In the genomic region with DNA sequence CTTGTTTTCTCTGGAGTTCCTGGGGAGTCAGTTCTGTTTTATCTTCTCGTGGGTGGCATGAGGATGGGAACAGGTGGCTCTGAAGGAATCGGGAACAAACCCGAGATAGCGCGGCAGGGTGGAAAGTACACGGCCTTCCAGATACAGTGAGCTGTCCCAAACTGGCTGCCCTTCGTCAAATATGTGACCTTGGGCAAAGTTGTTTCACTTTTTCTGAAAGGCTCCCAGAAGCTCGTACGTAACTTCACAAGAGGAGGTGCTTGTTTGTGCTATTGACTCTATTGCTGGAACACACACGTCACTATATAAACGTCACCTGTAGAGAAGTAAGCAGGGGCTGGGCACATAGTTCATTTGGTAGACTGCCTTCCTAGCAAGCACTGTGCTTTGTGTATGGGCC, we compare ENCODE assay signal across 8 mouse cellular contexts. TPM values are rescaled to one million over a fixed set of nuclear protein-coding genes. Genes with fewer than 3 reads are reported as not detected.
DNase-seq lines count a peak whose midpoint lies in the region; ATAC-seq and TF ChIP-seq lines count a peak whose summit lies in the region.

No protein-coding gene starts in this region.

- no peak for TF ChIP-seq CTCF in kidney, adult 2 months (conservative IDR thresholded peaks at IDR 0.05; ENCODE audit: insufficient read depth, insufficient read length, low read depth, low read length)
- TF ChIP-seq CTCF in lung, adult 2 months (IDR thresholded peaks at IDR 0.05; ENCODE audit: insufficient read depth, low read length): no peak

- H3K4me2 ChIP-seq in embryonic facial prominence, embryonic 14.5 days (ENCODE audit: low read depth, low read length): peak overlapping the region; percentile 88

- H3K9me3 ChIP-seq in embryonic facial prominence, embryonic 14.5 days (ENCODE audit: control insufficient read depth, low read length): no peaks in the 10 kb centered on the region

- DNase-seq in kidney, adult 2 months: peak; percentile 50
- no peak for DNase-seq in kidney, adult 18-20 months
- peak; percentile 45 for DNase-seq in ES-CJ7 (ENCODE audit: low read depth, low spot score)
- DNase-seq in embryonic facial prominence, embryonic 14.5 days (ENCODE audit: low spot score): no peak
- peak; percentile 37 for DNase-seq in lung, adult 2 months
- DNase-seq in gastrocnemius, adult 8-10 months (ENCODE audit: low spot score in 2 of 2): no peak

- no peaks in the 10 kb centered on the region for H3K36me3 ChIP-seq in kidney, adult 2 months (ENCODE audit: control insufficient read depth, insufficient read depth, low read length)
- no peaks in the 10 kb centered on the region for H3K36me3 ChIP-seq in embryonic facial prominence, embryonic 14.5 days (ENCODE audit: control insufficient read depth, insufficient read depth, low read length)

- WGBS in kidney, adult 2 months: 4% methylated on average over 11 of the region's 11 CpGs
- WGBS in embryonic facial prominence, embryonic 14.5 days: 5% methylated on average over 11 of the region's 11 CpGs
- 4% methylated on average over 11 of the region's 11 CpGs for WGBS in lung, adult 2 months

- TF ChIP-seq POLR2A in kidney, adult 2 months (IDR thresholded peaks at IDR 0.05; ENCODE audit: low read depth, low read length): no peak
- no peak for TF ChIP-seq POLR2A in lung, adult 2 months (IDR thresholded peaks at IDR 0.05; ENCODE audit: borderline replicate concordance, extremely low read depth, low read depth, low read length)

- peaks cover 3% of the 10 kb centered on the region; the same call in 1 of the 2 replicates for H3K4me1 ChIP-seq in kidney, adult 2 months (ENCODE audit: control insufficient read depth, insufficient read depth, low read length)
- H3K4me1 ChIP-seq in embryonic facial prominence, embryonic 14.5 days (ENCODE audit: control insufficient read depth, insufficient read depth, low read length): 0 out of 2 replicates have a peak, but pooled peaks cover 6% of the 10 kb centered on the region
- no peaks in the 10 kb centered on the region for H3K4me1 ChIP-seq in lung, adult 2 months (ENCODE audit: control insufficient read depth, insufficient read depth, low read length)

- peak overlapping the region; percentile 69; the same call in 1 of the 2 replicates for H3K27ac ChIP-seq in kidney, adult 2 months (ENCODE audit: insufficient read depth, low read depth, low read length)
- H3K27ac ChIP-seq in embryonic facial prominence, embryonic 14.5 days (replicated peaks; ENCODE audit: low read depth, low read length): peak overlapping the region; percentile 82

- H3K9ac ChIP-seq in embryonic facial prominence, embryonic 14.5 days (ENCODE audit: low read depth, low read length): peak overlapping the region; percentile 59

- H3K4me3 ChIP-seq in kidney, adult 2 months (ENCODE audit: insufficient read depth, low read depth, low read length): peak overlapping the region; percentile 76
- H3K4me3 ChIP-seq in embryonic facial prominence, embryonic 14.5 days (ENCODE audit: low read depth, low read length): peak overlapping the region; percentile 52
- peak overlapping the region; percentile 65 for H3K4me3 ChIP-seq in lung, adult 2 months (replicated peaks; ENCODE audit: extremely low read depth, low read depth, low read length)

- H3K27me3 ChIP-seq in kidney, adult 2 months (replicated peaks; ENCODE audit: control insufficient read depth, insufficient read depth, low read length): no peaks in the 10 kb centered on the region
- peaks cover 8% of the 10 kb centered on the region for H3K27me3 ChIP-seq in embryonic facial prominence, embryonic 14.5 days (replicated peaks; ENCODE audit: control insufficient read depth, insufficient read depth, low read length)

- peak; percentile 23; the same call in 1 of the 2 replicates for ATAC-seq in embryonic facial prominence, embryonic 14.5 days (ENCODE audit: low read depth)
- ATAC-seq in inflammation-experienced regulatory T-cells, adult 6 months: peak; percentile 82
- peak; percentile 83 for ATAC-seq in neutrophil, adult 5-6 weeks (ENCODE audit: extremely low read depth, insufficient number of reproducible peaks, low FRiP score, poor library complexity, severe bottlenecking)

RNA-seq across cellular contexts. Expression of a gene that starts 49.9 kb away (rescaled TPM):
- polyA plus RNA-seq in kidney, adult 2 months (2012; rRNA removed): 0.16 TPM in 1 of 2 replicates, not detected in the other
- not detected in 2 replicates for polyA plus RNA-seq in embryonic facial prominence, embryonic 14.5 days (2014; fragmentation: Nextera tagmentation; extraction: Ambion mirVana)
- polyA plus RNA-seq in inflammation-experienced regulatory T-cells, adult 6 months (2017; shearing (Covaris generic)): under 1 TPM in 2 of 3 experiments, not detected in 1; 0.40 to 0.73 TPM
- polyA plus RNA-seq in lung, adult 2 months (2012; rRNA removed): not detected in 2 replicates
- not detected in 2 replicates for total RNA-seq in neutrophil, adult 5-6 weeks (2017)
- total RNA-seq in gastrocnemius, adult 8-10 months (2022): not detected

Comparison
In these comparisons a context has a peak if more than half of its experiments do, and no peak if none do; other contexts are left out.
1. DNase-seq: peak in kidney, adult 2 months (single experiment), ES-CJ7 (single experiment) and lung, adult 2 months (single experiment); none in kidney, adult 18-20 months (single experiment), embryonic facial prominence, embryonic 14.5 days (single experiment) and gastrocnemius, adult 8-10 months (0 of 2).
2. ATAC-seq: peak in every context shown above with its lines; median percentile 83 in neutrophil, adult 5-6 weeks; 82 in inflammation-experienced regulatory T-cells, adult 6 months; 23 in embryonic facial prominence, embryonic 14.5 days.
3. Peak in every context shown above with its lines, with median percentiles within 50 percentile points of each other: H3K4me3 ChIP-seq.